Mouse (Mus musculus) monocyte, adult 5-6 weeks (primary cell): ENCODE results near the gene Cyyr1. TPM values are rescaled to one million over a fixed set of nuclear protein-coding genes. Genes with fewer than 3 reads are reported as not detected.
"Not testable (repeated sequence)": the region's sequence is repeated elsewhere in the genome, so short reads cannot be mapped to it uniquely, and the experiment has no call there.

Experiments
- ATAC-seq: fragments of 153-309, 156-312 bp; replicated peaks from 2 replicates; pipeline ENCODE4 v1.8.0; 2017; ENCODE audit warnings: mild to moderate bottlenecking; ENCODE audit not compliant: low TSS enrichment, insufficient number of reproducible peaks, severe bottlenecking, poor library complexity, low FRiP score
- total RNA-seq: library from RNA; stranded (forward); fragments of 200-1000, 200-491, 200-594 nt; gene quantifications from 3 replicates; pipeline ENCODE4 v1.2.3, GENCODE M21; 2017

Cyyr1 gene
- not detected in 3 replicates for total RNA-seq

- not testable (repeated sequence) for ATAC-seq
Observed at GRCm38 (mm10) chr16:85553297-85553696, at the start of gene Cyyr1. Cyyr1 (minus strand) TSS chr16:85553397.

- no peak for ATAC-seq
Observed at GRCm38 (mm10) chr16:85588844-85589243, 35.6 kb upstream of the Cyyr1 start.

- no peak for ATAC-seq
Observed at GRCm38 (mm10) chr16:85587573-85588226, 34.5 kb upstream of the Cyyr1 start.

DNA sequence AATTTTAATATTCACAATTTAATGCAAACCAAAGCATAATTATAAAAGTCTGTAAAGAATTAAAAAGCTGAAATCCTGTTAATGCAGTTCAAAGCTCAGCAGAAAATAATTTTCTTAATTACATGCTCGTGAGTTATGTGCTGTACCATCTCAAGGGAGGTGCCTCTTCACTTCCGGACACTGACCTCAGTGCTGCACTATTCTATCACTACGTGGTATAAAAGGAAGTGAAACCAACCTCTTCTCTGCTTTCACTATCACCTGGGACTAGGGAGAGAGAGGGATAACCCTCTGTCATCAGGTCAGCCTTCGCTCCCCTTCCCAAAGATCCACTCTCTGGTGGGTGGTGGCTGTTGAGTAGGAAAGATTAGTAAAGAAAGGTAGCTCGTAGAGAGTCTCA is 13.3 kb upstream of the Cyyr1 start:
- no peak for ATAC-seq

- no peak for ATAC-seq
Observed at GRCm38 (mm10) chr16:85553838-85554237, 641 bp upstream of the Cyyr1 start.

- ATAC-seq, result peak; percentile 61
Observed at GRCm38 (mm10) chr16:85551976-85552375, 1.2 kb downstream of the Cyyr1 start.

DNA sequence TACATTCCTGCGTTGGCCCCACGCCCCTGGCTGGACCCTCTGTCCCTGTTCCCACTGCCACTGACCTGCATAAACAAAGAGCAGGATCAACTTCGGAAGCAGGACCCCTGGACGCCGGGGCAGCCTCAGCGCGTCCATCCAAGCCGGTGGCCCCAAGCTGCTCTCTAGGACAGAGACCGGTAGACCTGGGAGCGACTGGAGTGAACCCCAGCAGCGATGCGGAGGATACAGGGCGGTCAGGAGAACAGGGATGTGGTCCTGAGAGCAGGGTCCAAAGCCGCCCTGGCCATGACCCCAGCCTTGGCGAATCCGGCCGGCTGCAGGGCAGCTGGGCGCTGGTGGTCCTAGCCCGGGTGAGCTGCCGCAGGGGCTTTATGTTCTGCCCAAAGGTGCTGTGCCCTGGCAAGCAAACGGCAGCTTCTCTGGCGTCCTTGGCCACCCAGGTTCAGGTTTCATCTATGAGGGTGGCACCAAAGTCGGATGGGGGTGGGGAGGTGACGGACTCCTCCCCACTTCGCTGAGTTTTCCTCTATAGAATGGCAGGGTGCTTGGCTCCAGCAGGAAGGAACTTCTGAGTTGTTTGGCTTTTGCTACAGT is 3.1 kb downstream of the Cyyr1 start:
- no peak for ATAC-seq

DNA sequence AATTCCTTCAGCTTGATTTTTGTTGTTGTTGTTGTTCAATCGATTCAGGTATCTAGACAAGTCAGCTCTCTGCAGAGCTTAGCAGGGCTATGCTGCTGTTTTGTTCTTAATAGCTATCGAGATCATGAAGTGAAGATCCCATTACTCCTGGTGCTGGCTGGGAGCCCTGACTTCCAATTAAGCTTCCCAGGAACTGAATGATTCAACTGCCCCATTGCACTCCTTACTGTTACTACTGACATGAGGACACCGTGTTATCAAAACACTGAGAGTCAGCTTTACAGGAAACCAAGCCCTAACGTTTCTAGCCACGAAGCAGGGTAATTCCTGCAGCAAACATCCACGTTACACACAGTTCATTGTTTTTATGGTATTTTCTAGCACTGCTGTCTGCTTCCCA is 6.7 kb downstream of the Cyyr1 start:
- ATAC-seq, result no peak

DNA sequence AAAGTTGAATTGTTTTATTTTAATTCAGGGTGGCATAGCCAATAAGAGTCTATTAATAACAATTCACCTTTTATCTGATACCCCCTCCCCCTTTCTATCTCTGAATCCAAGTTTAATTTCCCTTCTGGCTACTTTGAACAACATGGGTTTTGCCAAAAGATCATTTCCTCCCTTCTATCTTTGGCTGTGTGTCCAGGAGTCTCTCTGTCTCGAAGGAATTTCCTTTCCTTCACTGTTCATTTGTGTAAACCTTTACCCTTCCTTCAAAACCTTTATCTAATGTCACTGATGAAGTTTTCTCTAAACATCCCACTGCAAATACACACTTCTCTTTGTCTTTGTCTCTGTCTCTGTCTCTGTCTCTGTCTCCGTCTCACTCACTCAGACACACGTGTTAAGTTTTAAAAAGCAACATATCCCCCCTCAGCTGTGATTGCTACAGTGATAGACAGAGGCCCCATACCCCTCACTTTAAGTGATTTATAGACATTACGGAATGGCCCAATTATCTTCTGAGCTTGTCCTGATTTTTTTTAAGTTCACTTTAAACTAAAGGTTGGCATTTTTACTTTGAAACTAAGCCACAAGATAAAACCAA is 11.4 kb downstream of the Cyyr1 start:
- no peak for ATAC-seq

DNA sequence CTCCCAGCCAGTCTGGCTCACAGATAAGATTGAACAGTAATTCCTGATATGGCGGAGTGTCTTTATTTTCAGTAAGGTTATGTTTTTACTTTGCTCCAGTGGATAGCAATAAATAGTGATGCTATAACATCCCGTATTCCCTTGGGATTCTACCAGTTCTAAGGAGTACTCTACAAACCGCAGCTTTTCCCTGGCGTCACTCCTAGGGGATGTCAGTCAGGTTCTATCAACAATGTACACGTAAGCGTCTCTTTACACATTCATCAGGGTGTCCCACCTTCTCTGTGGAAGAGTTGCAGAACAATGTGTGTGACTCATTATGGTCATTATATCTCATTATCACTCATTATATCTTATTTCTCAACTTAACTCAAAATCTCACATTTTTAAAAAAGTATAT is 12.2 kb downstream of the Cyyr1 start:
- no peak for ATAC-seq

DNA sequence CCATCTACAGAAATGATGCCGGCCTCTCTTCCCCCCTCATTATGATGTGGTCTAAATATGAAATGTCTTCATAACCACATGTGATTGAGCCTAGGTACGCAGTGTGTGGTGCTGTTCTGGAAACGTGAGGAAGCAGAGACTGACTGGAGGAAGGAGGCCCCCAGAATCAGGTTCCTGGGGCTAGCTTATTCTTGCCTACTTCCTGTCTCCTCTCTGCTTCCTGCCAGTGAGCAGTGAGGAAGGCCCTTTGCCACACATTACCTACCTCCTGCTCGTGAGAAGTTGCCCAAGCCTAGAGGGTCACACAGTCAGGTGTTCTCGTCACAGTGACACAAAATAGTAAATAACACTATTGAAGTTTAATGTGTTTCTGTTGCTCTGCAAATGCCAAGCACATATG is 14.8 kb downstream of the Cyyr1 start:
- ATAC-seq, result no peak

- no peak for ATAC-seq
Observed at GRCm38 (mm10) chr16:85536075-85536474, 17.1 kb downstream of the Cyyr1 start.

GRCm38 (mm10) chr16:85527743-85528620 is 25.2 kb downstream of the Cyyr1 start:
- no peak for ATAC-seq

DNA sequence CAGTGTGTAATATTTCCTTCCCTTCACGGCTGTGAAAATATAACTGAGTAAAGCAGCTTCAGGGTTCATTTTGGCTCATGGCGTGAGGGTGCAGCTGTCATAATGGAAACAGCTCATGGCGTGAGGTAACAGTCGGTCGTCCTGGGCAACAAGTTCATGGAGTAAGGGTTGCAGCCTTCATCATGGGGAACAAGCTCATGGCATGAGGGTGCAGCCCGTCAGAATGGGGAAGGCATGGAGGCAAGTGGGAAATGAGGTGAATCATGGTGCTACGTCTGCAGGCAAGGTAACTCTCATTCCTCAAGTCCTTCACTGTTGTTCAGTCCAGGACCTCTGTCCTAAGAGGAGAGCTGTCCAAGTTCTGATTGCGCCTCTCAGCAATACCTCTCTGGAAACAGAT is 28.6 kb downstream of the Cyyr1 start:
- no peak for ATAC-seq

DNA sequence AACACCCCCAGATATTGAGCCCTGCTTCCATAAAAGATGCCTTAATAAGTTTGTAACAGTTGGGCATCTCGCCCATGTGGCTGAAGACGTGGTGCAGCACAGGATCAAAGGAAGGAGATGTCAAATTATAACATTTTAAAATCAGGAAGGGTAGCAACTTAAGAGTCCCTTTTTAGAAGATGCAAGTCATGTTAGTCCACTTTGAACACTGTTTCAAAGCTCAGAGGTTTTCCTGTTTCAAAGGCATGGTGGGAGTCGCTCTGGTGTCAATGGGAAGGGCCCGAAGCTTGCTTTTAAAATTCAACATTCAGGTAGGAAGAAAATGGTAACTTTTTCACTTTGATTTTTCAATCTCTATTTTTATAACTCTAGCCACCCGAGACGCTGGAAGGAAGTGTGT is 45.9 kb downstream of the Cyyr1 start:
- no peak for ATAC-seq

DNA sequence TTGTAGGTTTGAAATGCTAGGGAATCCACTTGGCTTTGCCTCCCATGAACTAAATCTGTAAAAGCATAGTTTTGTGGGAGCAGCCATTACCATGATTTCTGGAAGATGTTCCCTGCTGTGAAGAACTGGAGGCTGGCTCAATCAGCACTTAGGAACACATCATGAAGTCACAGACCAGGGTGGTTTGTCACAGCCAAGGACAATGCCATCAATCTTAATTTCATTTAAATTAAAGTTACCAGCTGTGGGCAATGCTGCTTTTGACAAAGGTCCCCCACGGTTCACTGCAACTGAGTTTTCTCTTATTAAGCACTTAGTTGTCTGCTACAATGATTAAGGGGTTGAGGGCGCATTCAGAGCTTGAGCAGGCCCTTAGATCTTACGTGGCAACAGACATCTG is 48.1 kb downstream of the Cyyr1 start:
- no peak for ATAC-seq

DNA sequence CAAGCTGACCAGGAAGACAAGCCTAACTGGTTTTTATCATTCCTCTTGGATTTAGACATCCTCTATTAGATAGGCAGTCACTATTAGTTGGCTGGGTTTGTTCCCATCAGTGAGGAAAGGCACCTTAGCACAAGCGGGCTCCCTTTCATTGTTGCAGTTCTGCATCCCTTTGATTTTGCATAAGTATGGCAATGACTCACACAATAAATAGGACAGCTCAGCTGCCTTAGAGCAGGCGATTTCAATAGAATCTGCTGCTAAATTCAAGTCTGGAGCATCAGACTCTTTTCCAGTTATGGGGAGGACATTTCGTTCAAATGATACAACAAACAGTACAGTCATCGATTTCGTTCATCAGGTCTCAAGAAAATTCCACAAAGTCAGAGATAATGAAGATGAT is 49.8 kb downstream of the Cyyr1 start:
- no peak for ATAC-seq

- ATAC-seq, result no peak
Observed at GRCm38 (mm10) chr16:85495837-85496236, 57.4 kb downstream of the Cyyr1 start.

DNA sequence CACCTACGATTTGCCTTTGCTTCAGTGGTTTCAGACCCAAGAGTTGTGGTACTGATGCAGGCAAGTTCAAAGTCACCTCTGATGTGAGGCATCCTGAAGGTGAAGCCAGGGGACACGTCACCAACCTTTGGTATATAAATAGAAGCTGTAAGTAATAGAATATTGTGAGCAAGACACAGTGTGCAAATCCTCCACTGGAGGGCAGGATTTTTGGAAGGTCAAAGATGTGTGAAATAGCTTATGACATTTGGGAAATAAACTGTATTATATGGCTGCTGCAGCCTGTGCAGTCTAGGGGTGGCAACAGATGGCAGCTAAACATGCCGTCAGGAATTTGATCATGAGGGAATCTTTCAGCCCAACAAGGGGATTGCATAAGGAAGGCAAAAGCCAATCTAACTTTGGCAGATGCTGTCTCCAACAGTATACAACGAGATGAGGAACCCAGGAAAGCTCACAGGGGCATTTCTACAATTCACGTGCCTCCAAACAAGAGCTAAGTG is 65.0 kb downstream of the Cyyr1 start:
- no peak for ATAC-seq
